Mouse (Mus musculus): ENCODE results near the gene Ppp4c.

Ppp4c gene

DNA sequence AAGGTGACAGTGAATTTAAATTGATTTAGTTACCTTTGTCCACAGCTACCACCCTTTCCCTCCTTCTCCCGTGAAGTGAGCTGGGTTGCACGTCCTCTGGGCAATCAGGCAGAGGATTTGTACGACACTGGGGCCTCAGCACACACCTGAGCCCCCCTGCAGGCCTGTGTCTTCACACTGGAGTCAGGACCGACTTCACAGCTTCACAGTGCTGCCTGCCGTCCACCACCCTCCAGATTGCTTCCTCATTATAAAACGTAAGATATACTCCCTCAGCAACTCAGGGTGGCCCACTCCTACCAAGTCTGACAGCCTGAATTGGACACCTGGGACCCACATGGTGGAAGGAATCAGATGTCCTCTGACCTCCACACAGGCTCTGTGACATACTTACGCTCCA, 33.8 kb downstream of the Ppp4c start:
- WGBS: 78% methylated on average over 7 of the region's 7 CpGs

DNA sequence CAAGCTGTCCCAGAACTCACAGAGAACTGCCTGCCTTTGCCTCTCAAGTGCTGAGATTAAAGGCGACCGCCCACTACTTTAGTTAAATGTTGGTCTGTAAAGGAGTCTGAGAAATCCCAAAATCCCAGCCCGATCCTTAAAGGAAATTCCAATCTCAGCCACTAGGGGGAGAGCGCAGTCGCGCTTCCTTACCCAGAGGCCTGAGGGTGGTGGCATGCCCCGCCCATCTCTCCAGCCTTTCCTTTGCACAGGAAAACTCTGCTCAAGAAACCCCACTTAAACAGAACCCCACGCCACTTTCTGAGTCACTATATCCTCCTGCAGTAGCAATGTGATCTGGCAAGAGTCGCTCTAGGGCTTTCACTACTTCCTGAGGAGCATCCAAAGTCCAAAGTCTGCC, 37.4 kb downstream of the Ppp4c start:
- 2% methylated on average over 9 of the region's 9 CpGs for WGBS

DNA sequence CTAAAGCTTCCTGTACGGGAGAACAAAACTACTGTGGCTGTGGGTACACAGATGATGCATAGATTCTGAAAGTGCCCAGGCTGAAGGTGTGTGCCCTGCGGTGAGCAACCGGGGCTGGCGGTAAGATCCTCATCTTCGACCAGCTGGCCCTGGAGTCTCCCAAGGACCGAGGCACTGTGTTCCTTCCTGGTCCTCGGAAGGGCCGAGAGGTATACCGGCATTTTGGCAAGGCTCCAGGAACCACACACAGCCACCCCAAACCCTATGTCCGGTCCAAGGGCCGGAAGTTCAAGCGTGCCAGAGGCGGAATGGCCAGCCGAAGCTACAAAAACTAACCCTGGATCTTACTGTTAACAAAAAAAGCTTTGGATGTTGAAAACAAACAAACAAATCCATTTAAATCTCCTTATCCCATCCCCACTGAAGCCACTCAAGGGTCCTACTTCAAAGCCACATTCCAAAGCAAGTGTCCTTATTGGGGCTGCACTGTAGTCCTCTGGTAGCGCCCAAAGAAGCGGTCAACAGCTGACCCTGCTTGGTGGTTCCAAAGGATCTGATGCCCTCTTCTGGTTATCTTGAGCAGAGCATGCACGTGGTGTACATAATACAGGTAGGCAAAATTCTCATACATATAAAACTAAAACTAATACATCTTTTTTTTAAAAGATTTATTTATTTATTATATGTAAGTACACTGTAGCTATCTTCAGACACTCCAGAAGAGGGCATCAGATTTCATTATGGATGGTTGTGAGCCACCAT, 42.5 kb downstream of the Ppp4c start:
- WGBS: 90% methylated on average over 17 of the region's 17 CpGs

DNA sequence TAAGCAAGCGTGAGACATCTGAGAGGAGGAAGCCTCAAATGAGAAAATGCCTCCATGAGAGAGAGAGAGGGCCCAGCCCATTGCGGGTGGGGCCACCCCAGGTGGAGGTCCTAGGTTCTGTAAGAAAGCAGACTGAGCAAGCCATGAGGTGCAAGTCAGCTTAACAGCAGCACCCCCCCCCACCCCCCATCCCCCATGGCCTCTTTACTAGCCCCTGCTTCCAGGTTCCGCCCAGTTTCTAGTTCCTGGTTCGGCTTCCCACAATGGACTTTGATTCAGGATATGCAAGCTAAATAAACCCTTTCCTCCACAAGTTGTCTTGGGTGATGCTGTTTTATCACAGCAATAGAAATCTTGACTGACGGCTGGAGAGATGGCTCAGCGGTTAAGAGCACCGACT, 43.5 kb downstream of the Ppp4c start:
- WGBS: 75% methylated on average over 7 of the region's 7 CpGs

DNA sequence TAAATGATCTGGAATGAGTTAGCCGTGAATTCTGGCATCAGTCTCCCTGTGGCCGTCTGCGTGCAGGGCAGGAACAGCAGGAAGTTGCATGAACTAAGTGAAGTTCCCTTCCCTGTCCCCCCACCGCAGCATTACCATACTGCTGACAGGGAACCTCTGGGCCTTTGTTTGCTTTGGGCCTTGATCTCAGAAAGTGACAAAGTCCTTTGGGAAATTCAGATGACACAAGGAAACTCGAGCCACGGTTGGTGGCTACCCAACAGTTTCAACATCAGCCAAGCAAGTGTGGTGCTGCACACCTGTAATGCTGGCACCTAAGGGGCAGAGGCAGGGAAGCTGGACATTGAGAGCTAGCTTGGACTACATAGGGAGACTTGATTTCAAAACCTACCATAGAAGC, 45.5 kb downstream of the Ppp4c start:
- WGBS: 47% methylated on average over 6 of the region's 6 CpGs

DNA sequence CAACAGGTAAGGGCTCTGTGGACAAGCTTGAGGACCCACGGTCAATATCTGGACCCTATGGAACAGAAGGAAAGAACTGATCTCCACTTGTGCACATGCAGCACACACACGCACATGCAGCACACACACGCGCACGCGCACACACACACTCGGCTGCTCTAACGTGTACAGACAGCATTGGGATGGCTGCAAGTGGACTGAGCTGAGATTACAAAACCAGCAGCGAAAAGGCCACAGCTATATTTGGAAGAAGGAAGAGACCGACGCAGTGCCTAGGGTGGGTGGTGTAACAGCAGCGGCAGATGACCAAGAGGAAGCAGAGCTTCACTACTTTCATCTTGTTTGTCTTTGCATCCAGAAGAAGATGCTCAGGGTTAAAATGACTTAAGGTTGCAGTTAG, 46.2 kb downstream of the Ppp4c start:
- WGBS: 67% methylated on average over 12 of the region's 12 CpGs

DNA sequence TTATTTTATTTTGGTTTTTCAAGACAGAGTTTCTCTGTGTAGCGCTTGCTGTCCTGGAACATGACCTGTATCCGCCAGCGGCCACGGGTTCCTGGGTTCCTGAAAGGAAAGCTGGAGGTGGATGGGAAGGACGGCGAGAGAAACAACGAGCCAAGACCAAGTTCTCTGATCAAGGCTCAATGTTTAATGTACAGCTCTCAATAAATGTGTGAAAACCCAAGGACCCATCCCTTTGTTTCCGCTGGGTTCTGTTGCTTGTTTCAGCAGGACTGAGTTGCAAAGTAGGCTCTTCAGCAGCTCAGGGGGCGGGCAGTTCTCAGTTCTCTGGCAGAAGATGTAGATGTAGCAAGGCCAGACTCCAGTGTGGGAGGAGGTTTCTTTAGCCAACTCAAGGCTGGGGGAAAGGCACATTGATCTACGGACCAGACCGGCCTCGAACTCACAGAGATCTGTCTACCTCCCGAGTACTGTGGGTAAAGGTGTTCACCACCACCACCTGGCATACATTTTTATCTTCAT, 50.3 kb downstream of the Ppp4c start:
- 74% methylated on average over 13 of the region's 13 CpGs for WGBS

DNA sequence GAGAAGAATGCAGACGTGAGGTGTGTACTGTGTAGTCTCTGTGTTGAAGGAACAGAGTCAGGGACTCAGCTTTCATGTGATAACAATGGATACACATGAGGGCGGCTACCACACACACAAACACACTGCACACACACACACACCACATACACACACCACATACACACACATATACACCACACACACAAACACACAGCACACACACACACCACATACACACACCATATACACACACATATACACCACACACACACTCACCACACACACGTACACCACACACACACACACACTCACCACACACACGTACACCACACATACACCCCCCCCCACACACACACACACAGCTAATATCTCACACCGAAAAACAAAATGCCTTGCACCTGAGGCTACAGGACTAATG, 50.8 kb downstream of the Ppp4c start:
- WGBS: 90% methylated on average over 5 of the region's 5 CpGs

DNA sequence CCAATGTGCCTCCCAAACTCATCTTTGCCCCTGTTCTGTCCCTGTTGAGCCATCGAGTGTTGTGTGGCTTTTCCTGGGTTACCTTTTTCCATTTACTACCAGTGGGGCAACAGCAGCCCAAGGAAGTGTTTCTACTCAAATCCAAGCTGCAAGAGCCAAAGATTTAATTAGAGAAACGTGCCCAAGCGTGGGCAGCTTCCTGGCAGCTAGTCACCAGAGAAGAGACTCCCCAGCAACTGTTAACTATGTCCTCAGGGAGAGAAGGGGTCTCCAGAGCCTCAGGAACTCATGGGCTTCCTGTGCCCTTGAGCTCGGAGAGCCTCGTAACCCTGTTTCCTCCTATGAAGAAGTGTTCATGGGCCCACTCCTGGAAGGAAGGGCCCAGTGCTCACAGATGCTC, 51.3 kb downstream of the Ppp4c start:
- 58% methylated on average over 5 of the region's 5 CpGs for WGBS

DNA sequence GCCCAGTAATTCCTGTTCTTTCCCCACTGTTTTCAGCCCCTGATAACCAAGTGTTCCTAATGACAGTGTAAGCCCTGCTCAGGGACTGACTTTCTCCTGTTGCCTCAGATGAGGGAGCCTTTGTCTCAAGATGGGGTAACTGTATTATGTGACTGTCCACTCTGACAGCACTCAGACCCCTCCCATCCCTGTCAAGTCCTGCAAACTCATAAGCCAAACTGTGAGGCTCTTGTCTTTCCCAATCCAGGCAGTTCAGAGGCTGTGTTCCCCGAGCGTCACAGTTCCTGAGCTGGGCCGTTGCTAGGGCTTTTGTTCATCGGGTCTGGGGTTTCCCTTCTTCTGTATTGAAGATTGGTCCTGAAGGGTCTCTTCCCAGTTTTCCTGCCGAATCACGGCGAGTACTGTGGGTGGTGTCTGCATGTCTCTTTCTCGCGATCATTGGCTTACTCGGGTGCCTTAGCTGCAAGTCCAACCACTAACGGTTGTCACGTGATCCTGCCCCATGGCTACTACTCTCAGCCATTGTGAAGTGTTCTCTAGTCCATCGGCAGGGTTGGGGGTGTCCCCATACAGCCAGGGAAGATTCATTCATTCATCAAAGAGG, 52.1 kb downstream of the Ppp4c start:
- WGBS: 54% methylated on average over 13 of the region's 13 CpGs

DNA sequence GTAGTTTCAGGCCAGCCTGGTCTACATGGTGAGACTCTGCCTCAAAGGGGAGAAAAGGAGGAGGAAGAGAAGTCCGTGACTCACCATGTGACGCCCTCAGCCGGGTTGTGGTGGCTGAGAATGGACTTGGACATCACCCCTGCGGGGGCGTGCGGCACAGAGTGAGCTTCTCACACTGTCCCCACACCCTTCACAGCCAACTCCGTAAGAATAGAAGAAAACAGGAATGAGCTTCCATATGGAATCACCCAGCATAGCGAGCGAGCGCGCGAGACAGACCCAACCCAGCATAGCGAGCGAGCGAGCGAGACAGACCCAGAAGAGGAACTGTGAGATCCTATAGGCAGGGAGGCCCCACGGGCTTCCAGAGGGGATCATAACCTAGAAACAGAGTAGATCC, 52.7 kb downstream of the Ppp4c start:
- WGBS: 51% methylated on average over 17 of the region's 17 CpGs

DNA sequence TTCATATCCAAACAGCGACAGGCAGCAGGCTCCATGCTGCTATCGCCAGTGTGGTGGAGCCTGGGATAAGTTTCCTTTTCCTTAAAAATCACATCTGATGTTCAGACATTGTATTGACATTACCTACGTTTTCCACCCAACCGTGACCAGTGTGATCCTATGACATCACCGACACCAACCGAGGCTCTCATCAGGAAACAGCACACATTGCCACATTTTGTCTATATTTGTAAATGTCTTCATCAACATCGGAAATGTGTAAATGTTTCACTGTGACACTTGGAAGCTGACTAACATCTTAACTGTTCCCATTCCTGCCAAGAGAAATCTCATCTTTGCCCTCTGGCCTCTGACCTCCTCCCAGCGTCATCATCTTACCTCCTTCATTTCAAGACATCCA, 56.2 kb downstream of the Ppp4c start:
- WGBS: 69% methylated on average over 8 of the region's 8 CpGs

Data from cerebral cortex, adult 2 months (tissue).